Mouse (Mus musculus) layer of hippocampus, adult 9-11 months (tissue): ENCODE measurements around the gene Cd19.
A peak's percentile ranks its signal among the peaks of the same experiment; 100 is the strongest.
"Not testable (repeated sequence)": the region's sequence is repeated elsewhere in the genome, so short reads cannot be mapped to it uniquely, and the experiment has no call there.

Experiments
- DNase-seq: peaks from one replicate; pipeline ENCODE4 v3.0.0; 2022

The Cd19 gene

GRCm38 (mm10) chr7:126434726-126435125 is 20.0 kb upstream of the Cd19 start:
- no peak for DNase-seq

GRCm38 (mm10) chr7:126430167-126430566 is 15.5 kb upstream of the Cd19 start:
- no peak for DNase-seq

- DNase-seq = no peak
Measured at GRCm38 (mm10) chr7:126429503-126429898, 14.8 kb upstream of the Cd19 start.

- DNase-seq = peak; percentile 93
Measured at GRCm38 (mm10) chr7:126428631-126429502, 14.2 kb upstream of the Cd19 start, which contains the start of gene Rabep2. Gene Rabep2 (plus strand): TSS chr7:126428759.

- DNase-seq = no peak
Measured at GRCm38 (mm10) chr7:126428154-126428553, 13.5 kb upstream of the Cd19 start.

- DNase-seq = no peak
Measured at GRCm38 (mm10) chr7:126427323-126427860, 12.7 kb upstream of the Cd19 start.

GRCm38 (mm10) chr7:126424161-126424560 is 9.5 kb upstream of the Cd19 start:
- no peak for DNase-seq

GRCm38 (mm10) chr7:126421756-126422155 is 7.1 kb upstream of the Cd19 start:
- DNase-seq = no peak

GRCm38 (mm10) chr7:126418496-126418895 is 3.8 kb upstream of the Cd19 start:
- DNase-seq = no peak

- DNase-seq = no peak
Measured at GRCm38 (mm10) chr7:126417606-126418005, 2.9 kb upstream of the Cd19 start.

- DNase-seq = no peak
Measured at GRCm38 (mm10) chr7:126417045-126417444, 2.4 kb upstream of the Cd19 start.

GRCm38 (mm10) chr7:126416615-126417014 is 1.9 kb upstream of the Cd19 start:
- DNase-seq = no peak

- DNase-seq = no peak
Measured at GRCm38 (mm10) chr7:126411061-126411460, 3.6 kb downstream of the Cd19 start.

GRCm38 (mm10) chr7:126408686-126409085 is 6.0 kb downstream of the Cd19 start:
- DNase-seq = no peak

- not testable (repeated sequence) for DNase-seq
Measured at GRCm38 (mm10) chr7:126402518-126402917, 12.2 kb downstream of the Cd19 start.

- peak; percentile 64 for DNase-seq
Measured at GRCm38 (mm10) chr7:126399548-126399947, 15.1 kb downstream of the Cd19 start.

GRCm38 (mm10) chr7:126397822-126398221 is 16.9 kb downstream of the Cd19 start:
- no peak for DNase-seq

- DNase-seq = no peak
Measured at GRCm38 (mm10) chr7:126397221-126397620, 17.5 kb downstream of the Cd19 start.

GRCm38 (mm10) chr7:126396298-126397119 is 18.2 kb downstream of the Cd19 start, which contains the start of gene Nfatc2ip:
Gene Nfatc2ip (minus strand): TSS chr7:126396737.
- peak; percentile 98 for DNase-seq

GRCm38 (mm10) chr7:126392086-126392884 is 22.4 kb downstream of the Cd19 start:
- DNase-seq = not testable (repeated sequence)

GRCm38 (mm10) chr7:126388185-126388584 is 26.5 kb downstream of the Cd19 start:
- DNase-seq = no peak

GRCm38 (mm10) chr7:126383565-126383964 is 31.1 kb downstream of the Cd19 start:
- DNase-seq = no peak
